Mouse (Mus musculus): Measurements from ENCODE around the gene Cnn2.

DNA sequence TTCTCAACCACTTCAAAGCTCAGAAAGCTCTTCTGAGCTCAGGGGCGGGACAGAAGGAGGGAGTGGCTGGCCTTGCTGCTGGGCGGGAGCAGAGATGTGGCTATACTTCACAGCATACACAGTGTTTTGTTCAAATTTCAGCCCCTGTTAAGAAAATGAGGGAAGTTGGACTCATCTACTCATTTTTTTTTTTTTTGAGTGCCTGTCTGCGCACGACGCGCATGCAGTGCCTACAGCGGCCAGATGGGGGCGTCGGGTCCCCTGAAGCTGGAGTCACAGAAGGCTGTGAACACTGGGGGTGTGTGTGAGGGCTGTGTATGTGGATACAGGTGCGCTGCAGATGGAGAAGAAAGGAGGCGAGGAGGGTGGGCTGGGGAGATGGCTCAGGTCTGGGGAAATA is 1.4 kb upstream of the Cnn2 start:
- peak; percentile 94 for TF ChIP-seq CTCF (IDR thresholded peaks at IDR 0.05; ENCODE audit: low read depth)
- TF ChIP-seq EP300 (IDR thresholded peaks at IDR 0.05; ENCODE audit: low read depth): no peak
